Mouse (Mus musculus): ENCODE data around the gene Ror1.

Gene Ror1

DNA sequence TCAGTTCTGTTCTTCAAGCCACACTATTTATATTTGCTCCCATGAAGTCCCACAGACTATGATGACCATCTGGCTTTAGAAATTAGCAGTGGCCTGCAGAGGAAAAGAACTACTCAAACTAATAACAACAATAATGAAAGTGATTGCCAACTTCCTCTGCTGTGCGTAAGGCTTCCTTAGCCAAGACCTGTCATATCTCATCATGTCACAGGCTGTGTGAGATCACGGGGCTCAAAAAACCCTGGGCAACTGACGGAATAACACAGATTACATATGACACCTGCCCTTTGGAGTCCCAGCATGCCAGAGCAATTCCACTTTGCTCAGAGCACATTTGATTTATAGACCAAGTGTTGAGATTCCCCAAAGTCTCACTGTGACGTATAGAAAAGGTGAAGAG is 123.4 kb downstream of the Ror1 start:
- peak; percentile 49 for DNase-seq

- no peak for DNase-seq
These were observed 124.0 kb downstream of the Ror1 start for GRCm38 (mm10) chr4:100219599-100219998.

GRCm38 (mm10) chr4:100221978-100222737 is 126.6 kb downstream of the Ror1 start:
- no peak for DNase-seq

DNA sequence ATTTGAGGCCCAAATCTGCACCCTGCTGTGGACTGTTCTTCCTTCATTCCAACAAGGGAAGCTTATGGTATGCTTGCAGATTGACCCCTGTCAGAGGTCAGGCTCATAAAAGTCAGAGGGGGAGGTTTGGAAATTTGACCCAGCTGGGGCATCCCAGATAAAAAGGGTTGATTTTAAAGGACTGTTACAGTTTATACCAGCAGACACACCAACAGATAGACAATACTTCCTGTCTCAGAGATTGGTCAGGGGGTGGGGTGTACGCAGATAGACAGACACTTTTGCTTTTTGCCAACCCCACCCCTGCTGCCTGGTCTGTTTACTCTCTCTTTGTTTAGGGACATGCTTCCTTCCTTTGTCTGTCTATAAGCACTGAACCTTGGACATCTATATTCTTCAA is 127.9 kb downstream of the Ror1 start:
- DNase-seq: peak; percentile 40

DNA sequence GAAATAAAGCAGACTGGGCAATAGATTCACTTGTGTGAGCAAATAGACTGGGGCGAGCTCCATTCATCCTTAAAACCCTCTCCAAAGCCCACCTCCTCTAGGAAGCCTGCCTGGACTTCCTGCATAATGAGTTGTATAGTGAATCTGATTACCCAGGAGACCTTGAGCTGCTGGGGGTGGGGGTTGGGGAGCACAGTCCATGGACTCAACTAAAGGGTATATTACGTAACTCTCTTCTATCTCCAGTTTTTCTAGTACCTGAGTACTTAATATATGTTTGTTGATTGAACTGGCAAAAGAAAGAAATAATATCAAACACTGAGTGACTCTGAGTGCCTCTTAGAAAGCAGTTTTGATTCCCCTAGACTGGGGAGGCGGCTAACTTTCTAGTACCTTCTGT is 128.4 kb downstream of the Ror1 start:
- DNase-seq: no peak

DNA sequence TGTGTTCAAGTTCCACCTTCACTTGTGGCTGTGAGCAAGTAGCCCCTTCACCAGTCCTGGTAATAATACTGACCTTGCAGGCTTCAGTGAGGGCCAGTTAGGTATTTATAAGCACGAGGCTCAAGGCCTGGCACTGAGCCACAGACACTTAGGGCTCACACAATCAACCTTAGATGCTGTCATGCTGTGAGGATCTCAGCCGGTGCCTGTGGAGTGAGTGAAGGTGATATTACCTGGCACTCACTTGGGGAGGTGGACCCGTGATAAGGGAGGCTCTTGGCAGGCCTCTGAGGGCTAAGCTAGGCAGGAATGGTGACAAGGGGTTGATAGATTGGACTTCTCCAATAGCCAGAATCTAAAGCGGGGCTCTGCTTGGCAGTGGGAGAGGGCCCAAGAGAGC is 131.0 kb downstream of the Ror1 start:
- DNase-seq: peak; percentile 39

DNA sequence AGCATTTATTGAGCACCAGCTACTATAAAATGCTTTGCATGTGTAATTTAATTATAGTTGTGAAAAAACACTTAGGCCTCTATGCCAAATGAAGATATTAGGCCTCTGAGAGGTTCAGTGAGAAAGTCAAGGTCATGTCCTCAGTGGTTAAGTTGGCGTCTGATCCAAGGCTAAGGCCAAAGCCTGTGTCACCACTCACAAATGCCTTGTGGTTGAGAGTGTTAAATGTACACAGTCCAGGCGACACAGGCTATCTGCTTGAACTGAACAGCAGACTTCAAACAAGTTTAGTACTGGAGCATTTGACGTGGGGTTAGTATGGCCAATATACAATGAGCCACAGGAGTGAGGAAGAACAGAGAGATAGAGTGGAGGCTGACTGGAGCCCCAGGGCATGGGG is 132.5 kb downstream of the Ror1 start:
- no peak for DNase-seq

DNA sequence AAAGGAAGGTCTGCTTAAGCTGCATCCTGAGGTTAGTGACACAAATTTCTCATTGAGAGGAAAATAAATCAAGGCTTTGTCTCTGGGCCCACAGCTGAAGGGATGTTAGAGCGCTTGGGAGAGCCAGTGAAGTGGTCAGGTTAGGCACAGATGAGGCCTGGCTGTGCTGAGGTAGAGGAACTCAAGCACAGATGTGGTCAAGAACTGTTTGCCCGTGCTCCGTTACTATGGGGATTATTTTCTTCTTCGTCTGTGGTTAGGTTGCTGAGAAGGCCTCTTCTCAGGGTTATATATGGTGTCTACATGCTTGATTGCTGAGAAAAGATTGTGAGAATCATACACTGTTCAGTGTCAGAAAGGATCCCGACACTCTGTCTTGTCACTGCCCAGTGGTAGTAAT is 134.7 kb downstream of the Ror1 start:
- no peak for DNase-seq

- no peak for DNase-seq
These were observed 135.4 kb downstream of the Ror1 start for GRCm38 (mm10) chr4:100230963-100231362.

DNA sequence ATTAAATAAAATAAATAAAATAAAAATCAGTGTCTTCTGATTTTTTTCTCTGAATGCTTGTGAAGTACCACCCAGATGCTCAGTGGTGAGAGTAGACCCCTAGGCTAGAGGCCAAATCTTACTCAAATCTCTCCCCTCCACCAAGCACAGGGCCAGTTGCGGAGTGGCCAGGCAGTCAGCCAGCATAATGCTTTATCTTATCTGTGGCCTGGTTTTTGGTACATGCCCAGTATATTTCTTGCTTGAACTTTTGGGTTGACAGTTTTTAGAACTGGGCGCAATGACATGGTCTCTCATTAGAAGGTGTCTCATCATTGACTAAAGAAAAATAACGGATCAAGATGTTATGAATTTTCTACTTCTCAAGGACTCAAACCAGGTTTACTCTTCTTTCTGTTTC is 136.3 kb downstream of the Ror1 start:
- no peak for DNase-seq

GRCm38 (mm10) chr4:100232541-100232940 is 136.9 kb downstream of the Ror1 start:
- DNase-seq: no peak

DNA sequence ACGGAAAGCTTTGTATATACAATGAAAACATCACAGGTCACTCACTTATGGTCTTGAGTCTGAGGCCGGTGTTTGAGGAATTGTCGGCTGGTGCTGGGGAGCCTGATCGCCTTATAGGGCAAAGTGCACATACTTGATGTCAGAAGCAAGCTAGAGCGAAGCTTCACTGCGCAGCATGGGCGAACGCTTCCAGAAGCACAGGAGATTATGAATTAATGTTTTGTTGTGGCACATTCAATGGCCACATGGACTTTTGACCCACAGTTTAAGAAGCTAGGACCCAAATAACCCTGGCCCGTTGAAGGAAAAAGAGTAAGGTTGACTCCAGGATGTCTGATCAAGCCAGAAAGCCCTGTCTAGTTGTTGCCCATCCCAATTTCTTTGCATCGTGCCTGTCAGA is 138.2 kb downstream of the Ror1 start:
- no peak for DNase-seq

GRCm38 (mm10) chr4:100236339-100236738 is 140.7 kb downstream of the Ror1 start:
- DNase-seq: no peak

- no peak for DNase-seq
These were observed 146.6 kb downstream of the Ror1 start for GRCm38 (mm10) chr4:100242061-100242756.

- DNase-seq: no peak
These were observed 148.7 kb downstream of the Ror1 start for GRCm38 (mm10) chr4:100244250-100244649.

DNA sequence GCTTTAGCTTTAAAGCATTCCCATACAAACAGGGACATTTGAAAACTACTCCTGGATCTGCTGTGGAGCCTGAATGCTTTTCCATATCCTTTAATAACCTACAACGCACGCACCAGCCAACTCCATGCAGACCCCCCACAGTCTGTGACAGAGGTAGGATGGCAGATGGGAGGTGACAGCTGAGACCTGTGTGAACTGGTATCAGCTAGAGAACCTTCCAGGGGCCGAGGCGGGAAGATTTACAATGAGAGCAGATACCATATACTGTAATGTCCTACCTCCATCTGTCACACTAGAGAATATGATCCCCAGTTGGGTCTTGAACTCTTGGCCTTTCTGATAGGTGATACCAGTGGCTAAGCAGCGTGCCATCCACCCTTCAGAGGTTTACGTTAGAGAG is 149.1 kb downstream of the Ror1 start:
- DNase-seq: no peak

- DNase-seq: no peak
These were observed 152.2 kb downstream of the Ror1 start for GRCm38 (mm10) chr4:100247826-100248225.

- DNase-seq: no peak
These were observed 152.7 kb downstream of the Ror1 start for GRCm38 (mm10) chr4:100248273-100248672.

GRCm38 (mm10) chr4:100251270-100251669 is 155.7 kb downstream of the Ror1 start:
- DNase-seq: no peak

DNA sequence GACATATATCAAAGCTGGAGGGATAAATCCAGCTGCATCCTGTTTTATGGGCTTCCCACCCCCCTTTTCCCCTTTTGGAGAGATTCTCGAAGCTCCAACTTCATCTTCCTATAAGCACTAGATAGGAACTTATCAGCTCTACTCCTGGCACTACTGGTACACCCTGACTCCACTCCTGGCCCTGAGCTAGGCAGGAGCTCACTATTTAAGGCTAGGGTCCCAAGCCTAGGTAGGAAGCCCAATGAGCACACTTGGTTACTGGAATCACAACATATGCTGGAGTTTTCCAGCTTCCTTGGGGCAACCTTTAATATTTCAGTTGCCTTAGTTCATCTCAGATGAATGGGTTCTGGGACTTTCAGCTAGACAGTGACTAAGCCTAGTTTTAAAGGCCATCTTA is 156.5 kb downstream of the Ror1 start:
- no peak for DNase-seq

DNA sequence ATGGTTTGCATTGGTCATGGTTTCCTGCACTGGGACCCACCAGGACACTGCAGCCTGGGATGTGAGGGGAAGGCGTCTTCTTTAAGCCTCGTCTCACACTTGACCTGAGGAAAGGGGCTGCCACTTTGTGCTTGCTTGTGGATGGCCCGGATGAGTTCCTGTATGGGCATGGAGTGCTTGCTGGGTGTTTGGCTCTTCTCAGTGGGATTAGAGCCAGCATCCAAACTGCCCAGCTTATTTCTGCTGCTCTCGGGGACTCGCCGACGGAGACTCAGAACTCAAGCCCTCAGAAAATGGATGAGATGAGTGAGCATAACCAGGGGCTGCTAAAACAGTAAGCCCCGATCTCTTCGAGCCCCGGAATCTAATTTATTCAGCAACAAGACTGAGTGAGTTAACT is 157.1 kb downstream of the Ror1 start:
- DNase-seq: no peak

GRCm38 (mm10) chr4:100253401-100253800 is 157.8 kb downstream of the Ror1 start:
- no peak for DNase-seq

GRCm38 (mm10) chr4:100253831-100254230 is 158.2 kb downstream of the Ror1 start:
- no peak for DNase-seq

DNA sequence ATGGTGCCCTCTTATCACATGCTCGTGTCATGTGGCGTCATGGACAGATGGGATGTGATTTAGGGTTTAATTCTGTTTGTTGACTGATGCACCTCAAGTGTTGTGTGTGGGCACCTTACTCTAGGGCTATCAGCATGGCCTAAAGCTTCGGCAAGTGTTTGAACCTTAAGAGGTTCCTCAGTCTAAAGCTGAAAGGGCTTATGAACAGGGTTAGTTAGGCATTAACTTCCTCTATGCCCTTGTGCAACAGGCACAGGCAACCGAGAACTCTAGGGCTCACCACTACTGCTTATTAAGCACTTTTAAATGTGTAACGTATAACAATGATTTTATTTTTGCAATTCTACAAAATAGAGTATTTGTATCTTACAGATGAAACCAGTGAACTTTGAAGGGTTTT is 162.9 kb downstream of the Ror1 start:
- no peak for DNase-seq

- no peak for DNase-seq
These were observed 168.3 kb downstream of the Ror1 start for GRCm38 (mm10) chr4:100263917-100264316.

Data from lung, postnatal 14 days (tissue).